ENCODE assay signal across 15 mouse cellular contexts in the genomic region with DNA sequence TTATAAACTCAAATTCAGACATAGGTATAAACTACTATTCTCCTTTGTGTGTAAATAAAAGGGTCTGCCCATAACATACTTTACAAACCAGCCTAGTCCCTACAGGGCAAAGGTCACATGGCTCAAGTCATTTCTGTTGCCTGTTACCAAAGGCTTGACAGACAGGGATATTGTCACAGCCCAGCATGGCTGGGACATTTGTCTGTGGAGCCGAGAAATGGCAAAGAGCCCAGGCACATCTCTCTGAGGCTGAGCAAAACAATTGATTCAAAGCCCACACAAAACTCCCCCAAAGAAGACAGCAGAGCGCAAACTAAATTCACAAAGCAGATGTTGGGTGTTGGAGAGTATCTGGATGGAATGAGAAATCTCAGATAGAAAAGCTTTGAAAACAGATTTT.
A peak's percentile ranks its signal among the peaks of the same experiment; 100 is the strongest.
DNase-seq lines count a peak whose midpoint lies in the region; ATAC-seq and TF ChIP-seq lines count a peak whose summit lies in the region.
"Had no signal": no experiment of that assay in that cellular context is flagged by ENCODE, and none has a peak within 500 bp of the region (broad histone marks: within the 10 kb centered on the region; RNA-seq: fewer than 3 reads in every experiment).

No protein-coding gene starts in this region.

- no peaks in the 10 kb centered on the region for H3K36me3 ChIP-seq in midbrain, postnatal 0 days (ENCODE audit: insufficient read depth, low read length)
- H3K36me3 ChIP-seq: embryonic facial prominence, embryonic 10.5 days; neural tube, embryonic 12.5 days had no signal

- ATAC-seq in midbrain, postnatal 0 days (ENCODE audit: low FRiP score) = no peak
- ATAC-seq: forebrain, embryonic 13.5 days had no signal

- no peaks in the 10 kb centered on the region for H3K27me3 ChIP-seq in midbrain, postnatal 0 days (ENCODE audit: insufficient read depth, low read length)
- H3K27me3 ChIP-seq: forebrain, embryonic 13.5 days; neural tube, embryonic 12.5 days had no signal

- no peak overlapping the region for H3K9ac ChIP-seq in midbrain, postnatal 0 days (replicated peaks; ENCODE audit: low read length, poor library complexity, severe bottlenecking)
- H3K9ac ChIP-seq: forebrain, embryonic 13.5 days; liver, embryonic 14.5 days; neural tube, embryonic 12.5 days had no signal

- no peak overlapping the region for H3K27ac ChIP-seq in midbrain, postnatal 0 days (ENCODE audit: low read depth, low read length)
- H3K27ac ChIP-seq: embryonic facial prominence, embryonic 10.5 days; forebrain, embryonic 13.5 days; liver, embryonic 14.5 days; neural tube, embryonic 12.5 days had no signal

- TF ChIP-seq CTCF in brain, embryonic 14.5 days (IDR thresholded peaks at IDR 0.05; ENCODE audit: borderline replicate concordance, extremely low read depth, insufficient read depth, insufficient read length) = no peak
- TF ChIP-seq CTCF in midbrain, postnatal 0 days (IDR thresholded peaks at IDR 0.05) = no peak

- WGBS in midbrain, postnatal 0 days = 16% methylated on average over 2 of the region's 2 CpGs

- peak; percentile 47 to 63 for DNase-seq in cerebellum, postnatal 10 days
- DNase-seq in cerebellum, postnatal 4 days (ENCODE audit: low spot score in 2 of 2) = no peak
- peak; percentile 77 for DNase-seq in brain, embryonic 14.5 days (ENCODE audit: low read depth)
- DNase-seq in layer of hippocampus, adult 9-10 months (ENCODE audit: low spot score) = peak; percentile 56
- peak; percentile 56 for DNase-seq in midbrain, postnatal 0 days (ENCODE audit: low spot score)
- DNase-seq in heart, postnatal 4 days = no peak
- no peak for DNase-seq in kidney, postnatal 36 days
- DNase-seq in ovary, adult 18-20 months (ENCODE audit: low spot score) = no peak
- DNase-seq: adrenal gland, postnatal 36 days; thymus, postnatal 25 days had no signal

- no peak overlapping the region for H3K4me2 ChIP-seq in midbrain, postnatal 0 days (ENCODE audit: low read depth, low read length, poor library complexity, severe bottlenecking)
- H3K4me2 ChIP-seq: forebrain, embryonic 13.5 days; heart, embryonic 11.5 days; neural tube, embryonic 12.5 days had no signal

- no peaks in the 10 kb centered on the region for H3K4me1 ChIP-seq in midbrain, postnatal 0 days (ENCODE audit: insufficient read depth, low read length)
- H3K4me1 ChIP-seq: neural tube, embryonic 12.5 days had no signal

- TF ChIP-seq POLR2A in brain, embryonic 14.5 days (IDR thresholded peaks at IDR 0.05; ENCODE audit: borderline replicate concordance, extremely low read depth, insufficient read depth, insufficient read length, poor library complexity, severe bottlenecking) = no peak

- no peaks in the 10 kb centered on the region for H3K9me3 ChIP-seq in midbrain, postnatal 0 days (ENCODE audit: low read length)
- H3K9me3 ChIP-seq: embryonic facial prominence, embryonic 10.5 days; forebrain, embryonic 13.5 days; neural tube, embryonic 12.5 days had no signal

- no peak overlapping the region for H3K4me3 ChIP-seq in midbrain, postnatal 0 days (ENCODE audit: low read depth, low read length)
- H3K4me3 ChIP-seq: embryonic facial prominence, embryonic 10.5 days; forebrain, embryonic 13.5 days; neural tube, embryonic 12.5 days had no signal

Comparison
In these comparisons a context has a peak if more than half of its experiments do, and no peak if none do; other contexts are left out.
1. DNase-seq: peak in cerebellum, postnatal 10 days (2 of 2), brain, embryonic 14.5 days (single experiment), layer of hippocampus, adult 9-10 months (single experiment) and midbrain, postnatal 0 days (single experiment); none in cerebellum, postnatal 4 days (0 of 2), heart, postnatal 4 days (single experiment), kidney, postnatal 36 days (0 of 2) and ovary, adult 18-20 months (single experiment).